Mouse (Mus musculus): ENCODE data around the gene Dusp3. TPM values are rescaled to one million over a fixed set of nuclear protein-coding genes. Genes with fewer than 3 reads are reported as not detected.

The Dusp3 gene
- polyA plus RNA-seq, 1 experiment from 2014 or later, result 11.6 TPM

DNA sequence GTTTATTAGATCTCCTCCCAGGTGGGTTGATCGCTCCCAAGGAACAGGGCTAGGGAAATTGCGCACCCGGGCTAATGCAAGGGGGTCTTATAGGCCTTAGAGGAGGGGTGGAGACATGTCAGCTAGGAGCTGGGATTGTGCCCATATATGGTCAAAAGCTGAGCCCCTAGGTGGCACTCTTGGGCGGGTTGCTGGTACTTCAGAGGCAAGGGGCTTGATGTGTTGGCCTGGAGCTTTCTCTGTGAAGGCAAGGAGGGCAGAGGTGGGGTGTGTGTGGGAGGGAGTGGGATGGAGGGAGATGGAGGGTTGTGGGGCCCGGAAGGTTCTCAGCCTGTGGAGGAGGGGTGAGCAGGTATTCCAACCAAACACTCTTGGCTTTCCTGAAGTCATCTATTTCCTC is 40.3 kb downstream of the Dusp3 start:
- Histone ChIP-seq H3K4me1 (replicated peaks) (peaks cover 16% of the 10 kb centered on the region), H3K27ac (peak overlapping the region; percentile 35; the same call in 1 of the 2 replicates), H3K36me3 (no peaks in the 10 kb centered on the region), H3K4me3 (no peak overlapping the region), H3K27me3 (ENCODE audit: insufficient read depth, poor library complexity, severe bottlenecking) (peaks cover 15% of the 10 kb centered on the region), H3K9me3 (peaks cover 2% of the 10 kb centered on the region; the same call in 1 of the 2 replicates)
- peak; percentile 50 for DNase-seq (ENCODE audit: low spot score)
- 29% methylated on average over 5 of the region's 5 CpGs for WGBS

DNA sequence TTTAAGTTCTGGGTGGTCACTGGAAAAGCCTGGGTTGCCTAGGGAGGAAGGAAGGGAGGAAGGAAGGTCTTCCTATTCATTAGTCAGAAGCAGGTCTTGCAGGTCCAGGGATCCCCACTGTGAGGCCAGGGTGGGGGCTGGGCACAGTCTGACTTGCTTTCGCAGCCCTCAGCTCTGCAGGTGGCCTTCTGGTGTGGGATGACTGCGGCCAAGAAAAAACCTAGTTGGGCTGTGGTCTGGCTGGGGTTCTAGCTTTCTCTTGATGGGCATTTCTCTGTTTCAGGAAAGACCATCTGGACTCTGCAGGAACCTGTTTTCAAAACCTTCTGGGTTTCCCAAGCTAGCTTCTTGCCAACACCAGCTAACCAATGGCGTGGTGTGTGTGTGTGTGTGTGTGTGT is 43.8 kb downstream of the Dusp3 start:
- Histone ChIP-seq H3K36me3 (no peaks in the 10 kb centered on the region), H3K4me3 (no peak overlapping the region), H3K27me3 (ENCODE audit: insufficient read depth, poor library complexity, severe bottlenecking) (peaks cover 22% of the 10 kb centered on the region), H3K4me1 (replicated peaks) (peaks cover 14% of the 10 kb centered on the region), H3K9me3 (peaks cover 2% of the 10 kb centered on the region; the same call in 1 of the 2 replicates), H3K27ac (no peak overlapping the region)
- no peak for DNase-seq (ENCODE audit: low spot score)
- 45% methylated on average over 3 of the region's 3 CpGs for WGBS

DNA sequence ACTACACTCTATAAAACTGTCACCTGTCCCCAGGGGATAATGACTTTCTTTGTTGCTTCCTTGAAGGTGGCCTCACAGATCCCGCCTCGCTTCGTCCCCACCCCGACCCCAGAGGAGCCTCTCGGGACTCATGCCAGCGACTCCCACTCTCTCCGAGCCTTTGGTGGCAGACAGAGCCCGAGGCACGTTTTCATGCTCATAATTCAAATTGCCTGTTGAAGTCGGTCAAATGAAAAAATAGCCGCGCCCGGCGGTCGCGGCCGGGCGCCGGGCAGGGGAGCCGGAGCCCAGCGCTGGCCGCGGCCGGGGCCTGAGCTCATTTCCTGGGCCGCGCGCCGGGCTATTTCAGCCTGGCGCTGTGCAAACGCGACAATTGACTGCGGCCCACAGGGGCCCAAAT is 49.7 kb downstream of the Dusp3 start:
- Histone ChIP-seq H3K9me3 (no peaks in the 10 kb centered on the region), H3K27ac (peak overlapping the region; percentile 81), H3K27me3 (ENCODE audit: insufficient read depth, poor library complexity, severe bottlenecking) (peaks cover 56% of the 10 kb centered on the region), H3K36me3 (no peaks in the 10 kb centered on the region), H3K4me1 (replicated peaks) (peaks cover 29% of the 10 kb centered on the region), H3K4me3 (peak overlapping the region; percentile 51)
- WGBS, result under 1% methylated on average over 32 of the region's 32 CpGs
- peak; percentile 55 for DNase-seq (ENCODE audit: low spot score)

DNA sequence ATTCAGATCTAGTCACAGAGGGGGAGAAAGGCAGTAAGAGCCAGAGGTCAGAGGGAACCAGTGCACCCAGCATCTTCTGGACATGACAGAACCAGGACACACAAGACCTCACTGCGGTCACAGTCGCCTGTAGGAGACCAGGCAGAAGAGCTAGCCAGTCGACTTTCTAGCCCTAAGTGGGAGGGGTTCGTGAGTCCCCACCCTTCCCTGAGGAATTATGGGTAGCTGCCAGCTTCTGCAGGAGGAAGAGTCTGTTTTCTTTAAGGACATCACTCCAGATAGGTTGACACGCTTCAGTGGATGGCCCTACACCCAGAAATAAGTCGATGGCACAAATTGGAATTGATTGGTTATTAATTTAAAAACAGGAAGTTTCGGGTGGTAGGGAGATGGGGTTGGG is 50.4 kb downstream of the Dusp3 start:
- no peak for DNase-seq (ENCODE audit: low spot score)
- WGBS, result 25% methylated on average over 7 of the region's 7 CpGs
- H3K27ac ChIP-seq, result no peak overlapping the region
- no peaks in the 10 kb centered on the region for H3K36me3 ChIP-seq
- peaks cover 54% of the 10 kb centered on the region for H3K27me3 ChIP-seq (ENCODE audit: insufficient read depth, poor library complexity, severe bottlenecking)
- peaks cover 34% of the 10 kb centered on the region for H3K4me1 ChIP-seq (replicated peaks)
- H3K4me3 ChIP-seq, result peak overlapping the region; percentile 51
- no peaks in the 10 kb centered on the region for H3K9me3 ChIP-seq

DNA sequence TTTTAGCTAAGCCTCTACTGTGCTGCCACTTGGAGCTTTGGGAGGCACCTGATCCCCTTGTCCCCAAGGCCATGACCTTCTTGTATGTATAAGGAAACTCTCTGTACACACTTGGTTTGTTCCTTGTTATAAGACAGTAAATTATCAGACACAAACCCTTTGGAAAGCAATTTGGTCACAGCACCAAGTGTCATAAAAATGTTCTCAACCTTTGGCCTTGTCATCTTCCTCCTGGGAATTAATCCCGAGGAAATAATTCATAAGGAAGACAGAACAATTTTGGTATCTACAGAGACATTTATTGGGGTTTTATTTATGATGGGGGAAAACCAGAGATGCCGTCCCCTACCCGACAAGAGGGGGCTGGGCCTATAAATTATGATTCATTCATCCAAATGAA is 51.1 kb downstream of the Dusp3 start:
- 89% methylated on average over 3 of the region's 3 CpGs for WGBS
- Histone ChIP-seq H3K27ac (no peak overlapping the region), H3K4me3 (no peak overlapping the region), H3K36me3 (no peaks in the 10 kb centered on the region), H3K9me3 (no peaks in the 10 kb centered on the region), H3K4me1 (replicated peaks) (peaks cover 34% of the 10 kb centered on the region), H3K27me3 (ENCODE audit: insufficient read depth, poor library complexity, severe bottlenecking) (peaks cover 54% of the 10 kb centered on the region)
- no peak for DNase-seq (ENCODE audit: low spot score)

DNA sequence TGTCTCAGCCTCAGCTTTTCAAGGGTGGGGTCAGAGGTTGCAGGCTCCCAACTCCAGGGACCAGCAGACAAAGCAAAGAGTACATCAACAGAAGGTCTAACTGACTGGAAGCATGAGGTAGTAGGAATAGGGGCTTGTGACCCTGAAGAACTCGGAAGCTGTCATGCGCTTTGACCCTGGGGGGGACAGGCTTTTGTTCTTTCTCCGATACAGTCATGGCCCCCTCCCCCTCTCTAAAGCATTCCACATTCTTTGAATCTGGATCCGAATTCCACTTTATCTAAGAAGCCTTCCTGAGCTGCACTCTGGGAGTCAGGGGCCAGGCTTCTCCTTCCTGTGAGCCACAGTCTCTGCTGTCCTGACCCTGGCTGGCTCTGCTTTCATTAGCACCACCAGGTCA is 54.8 kb downstream of the Dusp3 start:
- Histone ChIP-seq H3K36me3 (no peaks in the 10 kb centered on the region), H3K4me1 (replicated peaks) (peaks cover 40% of the 10 kb centered on the region), H3K27ac (no peak overlapping the region), H3K27me3 (ENCODE audit: insufficient read depth, poor library complexity, severe bottlenecking) (peaks cover 29% of the 10 kb centered on the region), H3K4me3 (no peak overlapping the region), H3K9me3 (no peaks in the 10 kb centered on the region)
- no peak for DNase-seq (ENCODE audit: low spot score)
- 44% methylated on average over 4 of the region's 4 CpGs for WGBS

DNA sequence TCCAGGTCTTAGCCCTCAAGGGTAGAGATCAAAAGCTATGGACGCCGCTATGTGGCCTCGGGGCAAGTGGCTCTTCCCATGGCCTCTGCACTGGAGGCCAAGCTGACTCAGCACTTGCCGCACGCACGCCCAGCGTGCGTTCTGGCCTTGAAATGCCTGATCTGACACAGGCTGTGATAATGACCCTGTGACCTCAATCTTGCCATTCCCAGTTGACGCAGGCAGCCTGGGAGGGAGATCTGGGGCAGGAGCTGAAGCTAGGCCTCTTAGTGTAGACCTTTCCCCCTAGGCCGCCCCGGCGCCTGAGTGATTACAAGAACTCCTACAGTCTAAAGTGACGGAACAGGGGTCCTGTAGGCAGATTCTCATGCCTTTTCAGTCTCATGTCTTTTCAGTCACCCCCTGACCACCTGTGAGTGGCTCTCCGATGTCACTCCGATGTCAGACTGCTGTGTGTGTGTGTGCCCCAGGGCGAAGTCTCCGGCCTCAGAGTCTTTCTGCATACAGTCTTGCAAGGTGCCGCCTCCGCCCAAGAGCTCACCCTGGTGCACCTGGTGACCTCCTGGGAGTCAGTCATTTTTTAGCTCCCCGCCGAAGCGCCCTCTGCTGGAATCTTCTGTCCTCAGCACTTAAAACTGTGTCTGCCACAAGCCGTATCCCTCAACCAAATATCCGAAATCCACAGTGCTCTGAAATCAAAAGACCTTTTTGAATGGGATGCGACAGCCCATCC is 58.6 kb downstream of the Dusp3 start:
- Histone ChIP-seq H3K27me3 (ENCODE audit: insufficient read depth, poor library complexity, severe bottlenecking) (peaks cover 16% of the 10 kb centered on the region), H3K27ac (no peak overlapping the region; the same call in 1 of the 2 replicates), H3K4me1 (replicated peaks) (peaks cover 43% of the 10 kb centered on the region), H3K9me3 (no peaks in the 10 kb centered on the region), H3K4me3 (no peak overlapping the region), H3K36me3 (no peaks in the 10 kb centered on the region)
- peak; percentile 71 for DNase-seq (ENCODE audit: low spot score)
- 25% methylated on average over 25 of the region's 25 CpGs for WGBS

DNA sequence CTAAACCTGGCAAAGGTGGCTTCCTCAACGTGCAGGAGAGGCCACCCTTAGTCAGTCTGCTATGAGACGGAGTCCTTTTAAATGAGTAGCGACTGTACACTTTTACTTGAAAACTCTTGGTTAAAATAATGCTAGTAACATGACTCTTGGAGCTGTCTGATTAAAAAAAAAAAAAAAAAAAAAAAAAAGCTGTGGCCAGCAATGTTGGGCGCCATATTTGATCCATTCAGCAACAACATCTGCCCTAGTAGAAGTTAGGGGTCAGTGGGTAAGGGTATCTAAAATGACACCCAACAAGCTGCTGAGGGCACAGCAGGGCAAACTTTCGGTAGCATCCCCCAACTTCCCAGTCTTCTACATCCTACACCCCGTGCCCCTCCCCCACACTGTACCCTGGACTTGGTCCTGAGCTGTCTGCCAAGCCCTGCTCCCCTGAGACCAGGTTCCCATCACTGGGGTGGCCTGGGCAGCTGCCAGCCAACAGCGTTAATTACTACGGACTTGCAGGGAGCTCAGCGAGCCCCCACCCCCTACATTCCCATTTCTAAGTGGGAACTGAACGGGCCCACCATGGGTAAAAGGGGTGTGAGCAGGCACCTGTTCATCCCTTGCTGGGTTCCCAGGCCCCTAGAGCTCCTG is 59.7 kb downstream of the Dusp3 start:
- H3K4me1 ChIP-seq (replicated peaks), result peaks cover 34% of the 10 kb centered on the region
- WGBS, result 76% methylated on average over 10 of the region's 10 CpGs
- H3K27ac ChIP-seq, result no peak overlapping the region
- DNase-seq (ENCODE audit: low spot score), result no peak
- H3K27me3 ChIP-seq (ENCODE audit: insufficient read depth, poor library complexity, severe bottlenecking), result peaks cover 16% of the 10 kb centered on the region
- no peak overlapping the region for H3K4me3 ChIP-seq
- H3K36me3 ChIP-seq, result no peaks in the 10 kb centered on the region
- H3K9me3 ChIP-seq, result no peaks in the 10 kb centered on the region

DNA sequence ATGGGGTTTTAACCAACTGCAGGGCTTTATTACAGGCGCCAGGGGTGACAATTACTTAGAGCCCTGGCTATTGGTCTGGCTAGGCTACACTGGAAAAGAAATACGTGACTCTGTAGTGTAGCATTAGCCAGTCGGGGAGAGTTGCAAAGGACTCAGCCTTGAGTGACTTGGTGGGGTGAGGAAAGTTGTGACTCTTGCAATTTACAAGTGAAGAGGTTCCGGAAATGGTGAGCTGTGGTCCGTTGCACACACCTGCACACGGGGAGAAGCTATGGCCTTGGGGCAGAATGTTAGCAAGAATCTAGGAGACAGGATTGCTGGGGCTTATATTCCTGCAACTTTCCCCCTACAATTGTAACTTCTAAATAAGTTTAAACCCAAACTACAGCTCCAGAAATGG is 61.2 kb downstream of the Dusp3 start:
- Histone ChIP-seq H3K9me3 (no peaks in the 10 kb centered on the region), H3K27me3 (ENCODE audit: insufficient read depth, poor library complexity, severe bottlenecking) (peaks cover 12% of the 10 kb centered on the region), H3K36me3 (no peaks in the 10 kb centered on the region), H3K4me3 (no peak overlapping the region), H3K27ac (no peak overlapping the region), H3K4me1 (replicated peaks) (peaks cover 39% of the 10 kb centered on the region)
- DNase-seq (ENCODE audit: low spot score), result no peak
- WGBS, result 81% methylated on average over 6 of the region's 6 CpGs

DNA sequence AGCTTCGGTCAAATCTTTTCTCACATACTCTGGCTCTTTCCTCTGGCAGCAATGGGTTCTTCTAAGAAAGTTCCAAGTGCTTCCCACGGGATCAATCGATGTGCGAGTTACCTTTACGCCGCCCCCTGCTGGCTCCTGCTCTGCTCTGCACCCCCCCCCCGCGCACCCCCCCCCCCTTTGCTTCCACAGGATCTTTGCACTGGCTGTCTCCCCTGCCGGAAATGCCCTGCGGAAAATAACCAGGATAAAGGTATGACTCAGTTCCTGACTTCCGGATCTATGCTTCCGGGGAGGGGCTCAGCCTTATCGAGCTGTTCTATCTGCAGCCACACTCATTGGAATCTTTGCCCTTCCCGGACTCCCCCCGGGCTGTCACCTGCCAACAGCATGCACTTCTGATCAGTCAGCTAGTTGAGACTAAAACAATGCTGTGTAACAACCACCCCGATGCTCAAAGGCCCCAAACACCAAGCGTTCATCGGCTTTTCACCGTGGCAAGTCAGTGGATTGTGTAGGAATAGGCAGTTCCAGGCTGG is 62.3 kb downstream of the Dusp3 start:
- H3K4me3 ChIP-seq, result no peak overlapping the region
- H3K27ac ChIP-seq, result no peak overlapping the region
- 73% methylated on average over 19 of the region's 19 CpGs for WGBS
- H3K27me3 ChIP-seq (ENCODE audit: insufficient read depth, poor library complexity, severe bottlenecking), result peaks cover 12% of the 10 kb centered on the region
- H3K9me3 ChIP-seq, result no peaks in the 10 kb centered on the region
- H3K4me1 ChIP-seq (replicated peaks), result peaks cover 44% of the 10 kb centered on the region
- no peaks in the 10 kb centered on the region for H3K36me3 ChIP-seq
- no peak for DNase-seq (ENCODE audit: low spot score)

DNA sequence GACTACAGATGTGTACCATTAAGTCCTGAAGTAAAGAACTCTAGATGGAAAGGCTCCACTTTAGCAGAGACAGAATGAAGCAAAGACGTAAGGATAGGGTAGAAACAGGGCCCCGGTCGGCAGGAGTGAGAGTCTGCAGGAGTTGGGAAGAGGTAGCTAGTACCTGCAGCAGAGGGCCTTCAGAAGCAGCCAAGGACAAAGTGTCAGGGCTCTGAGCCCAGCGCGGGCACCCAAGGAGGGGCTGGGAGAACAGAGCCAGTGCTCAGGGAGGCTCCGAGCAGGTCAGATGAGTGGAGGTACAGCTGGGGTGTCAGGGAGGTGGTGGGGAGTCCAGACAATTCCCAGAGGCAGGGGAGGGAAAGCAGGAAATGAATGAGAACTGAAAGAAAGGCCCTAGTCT is 62.8 kb downstream of the Dusp3 start:
- peaks cover 44% of the 10 kb centered on the region for H3K4me1 ChIP-seq (replicated peaks)
- no peak for DNase-seq (ENCODE audit: low spot score)
- H3K4me3 ChIP-seq, result no peak overlapping the region
- H3K36me3 ChIP-seq, result no peaks in the 10 kb centered on the region
- no peak overlapping the region for H3K27ac ChIP-seq
- H3K9me3 ChIP-seq, result no peaks in the 10 kb centered on the region
- peaks cover 12% of the 10 kb centered on the region for H3K27me3 ChIP-seq (ENCODE audit: insufficient read depth, poor library complexity, severe bottlenecking)
- 83% methylated on average over 6 of the region's 6 CpGs for whole genome bisulfite sequencing

DNA sequence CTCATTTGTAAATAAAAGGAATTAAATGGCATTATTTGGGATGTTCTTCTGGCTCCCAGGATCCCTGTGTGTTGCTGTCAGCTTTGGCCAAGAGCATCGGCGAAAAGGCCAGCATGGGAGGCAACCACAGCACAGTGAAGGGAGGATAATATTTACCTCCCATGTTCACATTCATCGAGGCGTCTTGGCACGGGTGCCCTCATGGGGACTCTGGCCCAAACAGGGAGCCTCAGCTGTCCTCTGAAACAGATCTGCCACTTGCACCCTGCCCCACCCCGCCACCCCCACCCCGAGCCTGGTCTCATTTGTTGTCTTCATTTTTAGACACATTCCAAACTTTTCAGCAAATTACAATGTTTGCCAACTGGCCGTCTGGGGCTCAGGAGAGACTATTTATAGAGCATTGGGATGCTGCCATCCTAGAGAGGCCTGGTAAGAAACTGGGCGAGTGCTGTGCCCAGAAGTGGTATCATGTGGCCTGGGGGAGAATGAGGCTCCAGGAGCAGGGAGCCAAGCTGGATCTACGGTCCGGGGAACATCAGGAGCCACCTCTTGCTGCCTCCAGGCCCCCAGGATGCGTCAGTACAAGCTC is 65.4 kb downstream of the Dusp3 start:
- H3K4me3 ChIP-seq, result no peak overlapping the region
- no peak for DNase-seq (ENCODE audit: low spot score)
- H3K27me3 ChIP-seq (ENCODE audit: insufficient read depth, poor library complexity, severe bottlenecking), result peaks cover 35% of the 10 kb centered on the region
- H3K36me3 ChIP-seq, result no peaks in the 10 kb centered on the region
- no peaks in the 10 kb centered on the region for H3K9me3 ChIP-seq
- peaks cover 23% of the 10 kb centered on the region for H3K4me1 ChIP-seq (replicated peaks)
- 87% methylated on average over 12 of the region's 12 CpGs for WGBS
- no peak overlapping the region for H3K27ac ChIP-seq
